Mouse (Mus musculus) heart, adult 2 months (tissue): ENCODE results near the gene Clint1.

Experiments used
- CTCF ChIP-seq: fragments of 200-600 bp; IDR thresholded peaks from 2 replicates; pipeline ENCODE4 v1.8.1; 2022; ENCODE audit warnings: antibody characterized with exemption, mild to moderate bottlenecking, moderate library complexity
- POLR2A ChIP-seq: fragments of 200-500 bp; IDR thresholded peaks from 2 replicates; pipeline ENCODE4 v1.6.1; 2011; ENCODE audit warnings: mild to moderate bottlenecking, low read depth, low read length, control low read depth; ENCODE audit not compliant: insufficient read depth

DNA sequence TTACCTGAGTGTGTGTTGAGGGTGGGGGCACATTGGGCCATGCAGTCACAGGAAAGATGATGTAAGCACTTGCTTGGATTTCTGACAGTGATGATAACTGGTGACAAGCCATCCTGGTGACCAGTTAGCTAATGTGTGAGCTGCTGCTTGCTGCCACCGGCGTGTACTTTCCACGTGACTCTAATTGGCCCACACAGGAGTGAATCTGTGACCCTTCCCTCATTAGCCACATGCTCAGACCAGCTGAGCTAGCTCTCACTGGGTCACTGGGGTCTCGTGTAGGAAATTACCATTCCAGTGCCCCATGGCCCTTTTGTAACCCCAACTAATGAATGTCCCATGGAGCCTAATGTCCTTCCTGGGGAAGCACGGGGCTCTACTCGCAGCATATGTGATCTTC, 73.6 kb downstream of the Clint1 start:
- TF ChIP-seq CTCF (no peak), POLR2A (no peak)
